Mouse (Mus musculus) hindbrain, embryonic 13.5 days (tissue): ENCODE data around the gene Akap6. TPM values are rescaled to one million over a fixed set of nuclear protein-coding genes. Genes with fewer than 3 reads are reported as not detected.

Experiments
- ATAC-seq: fragments of 200-750 bp; cut with Nextera tagmentation; 2 replicates; pipeline ENCODE4 v1.8.0; 2017; ENCODE audit warnings: moderate TSS enrichment; ENCODE audit not compliant: low FRiP score
- H3K27ac ChIP-seq: fragments of 300-500 bp; sonication (generic); 2 replicates; pipeline ENCODE4 v1.5.1; 2015; ENCODE audit warnings: inconsistent platforms, mild to moderate bottlenecking, moderate library complexity
- H3K27me3 ChIP-seq: fragments of 300-500 bp; sonication (generic); 2 replicates; pipeline ENCODE4 v1.6.1; 2015; ENCODE audit warnings: mild to moderate bottlenecking, inconsistent platforms
- H3K36me3 ChIP-seq: fragments of 300-500 bp; sonication (generic); 2 replicates; pipeline ENCODE4 v1.6.1; 2015; ENCODE audit warnings: mild to moderate bottlenecking, inconsistent platforms
- H3K4me1 ChIP-seq: fragments of 300-500 bp; sonication (generic); replicated peaks from 2 replicates; pipeline ENCODE4 v1.6.1; 2015; ENCODE audit warnings: inconsistent platforms
- H3K4me2 ChIP-seq: fragments of 300-500 bp; sonication (generic); 2 replicates; pipeline ENCODE4 v1.6.1; 2015; ENCODE audit warnings: inconsistent platforms, mild to moderate bottlenecking, moderate library complexity
- H3K4me3 ChIP-seq: fragments of 300-500 bp; sonication (generic); 2 replicates; pipeline ENCODE4 v1.5.1; 2015; ENCODE audit warnings: mild to moderate bottlenecking, inconsistent platforms
- H3K9ac ChIP-seq: fragments of 300-500 bp; sonication (generic); 2 replicates; pipeline ENCODE4 v1.6.1; 2015; ENCODE audit warnings: mild to moderate bottlenecking, inconsistent platforms
- H3K9me3 ChIP-seq: fragments of 300-500 bp; sonication (generic); 2 replicates; pipeline ENCODE4 v1.6.1; 2016; ENCODE audit warnings: inconsistent platforms
- WGBS: fragments of 180-500 bp; shearing (Covaris S2); methylation state at CpG from one replicate; pipeline ENCODE4 v1.1.7; 2015; 5-methylcytosine and 5-hydroxymethylcytosine counted together
- polyA plus RNA-seq: library from polyadenylated mRNA; unstranded; fragments of >200 nt; fragmentation: Nextera tagmentation; extraction: Ambion mirVana; gene quantifications from 2 replicates; pipeline ENCODE4 v1.2.1, GENCODE M21; 2015

Akap6 gene
- polyA plus RNA-seq, 1 experiment from 2014 or later: 31.3 TPM

DNA sequence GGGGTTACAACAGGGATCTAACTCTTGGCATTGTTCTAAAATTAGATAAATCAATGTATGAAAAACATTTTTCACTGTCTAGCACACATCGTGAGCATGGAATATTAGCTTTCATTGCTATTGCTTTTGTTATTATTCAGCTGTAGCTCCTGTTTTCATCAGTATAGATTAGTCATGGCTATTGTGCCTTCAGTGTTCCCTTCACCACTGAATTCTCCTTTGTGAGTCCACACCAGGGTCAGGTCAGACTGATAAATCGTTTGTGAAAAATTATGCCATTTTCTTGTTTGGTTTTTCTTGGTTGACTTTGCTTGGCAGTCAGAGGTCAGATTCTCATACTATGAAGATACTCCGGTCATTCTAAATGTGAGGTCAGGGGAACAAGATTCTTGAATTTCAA is 70.4 kb downstream of the Akap6 start:
- Histone ChIP-seq H3K27ac (no peak overlapping the region), H3K9ac (no peak overlapping the region), H3K4me1 (peaks cover 49% of the 10 kb centered on the region), H3K4me3 (no peak overlapping the region), H3K4me2 (no peak overlapping the region), H3K36me3 (no peaks in the 10 kb centered on the region), H3K9me3 (no peaks in the 10 kb centered on the region), H3K27me3 (no peaks in the 10 kb centered on the region)
- ATAC-seq: no peak
- 16% methylated on average over 3 of the region's 3 CpGs for WGBS

DNA sequence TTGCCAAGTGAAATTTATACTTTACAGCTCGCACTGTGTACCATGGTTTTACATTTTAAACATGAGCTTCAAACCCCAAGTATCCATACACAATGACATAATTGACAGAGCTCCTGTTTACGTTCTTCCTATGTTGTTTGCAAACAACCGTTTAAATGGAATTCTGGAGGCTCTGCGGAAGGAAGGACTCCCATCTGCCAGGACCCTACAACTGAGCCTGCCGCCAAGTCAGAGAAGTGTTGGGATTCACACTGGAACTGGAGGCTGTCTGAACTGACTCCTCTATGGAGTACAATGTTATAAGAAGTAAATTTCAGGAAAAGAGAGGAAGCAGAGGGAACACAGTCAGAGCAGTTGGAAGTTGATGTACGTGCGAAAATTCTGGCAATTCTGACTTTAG is 72.7 kb downstream of the Akap6 start:
- ATAC-seq: no peak
- Histone ChIP-seq H3K4me3 (no peak overlapping the region), H3K4me2 (no peak overlapping the region)

DNA sequence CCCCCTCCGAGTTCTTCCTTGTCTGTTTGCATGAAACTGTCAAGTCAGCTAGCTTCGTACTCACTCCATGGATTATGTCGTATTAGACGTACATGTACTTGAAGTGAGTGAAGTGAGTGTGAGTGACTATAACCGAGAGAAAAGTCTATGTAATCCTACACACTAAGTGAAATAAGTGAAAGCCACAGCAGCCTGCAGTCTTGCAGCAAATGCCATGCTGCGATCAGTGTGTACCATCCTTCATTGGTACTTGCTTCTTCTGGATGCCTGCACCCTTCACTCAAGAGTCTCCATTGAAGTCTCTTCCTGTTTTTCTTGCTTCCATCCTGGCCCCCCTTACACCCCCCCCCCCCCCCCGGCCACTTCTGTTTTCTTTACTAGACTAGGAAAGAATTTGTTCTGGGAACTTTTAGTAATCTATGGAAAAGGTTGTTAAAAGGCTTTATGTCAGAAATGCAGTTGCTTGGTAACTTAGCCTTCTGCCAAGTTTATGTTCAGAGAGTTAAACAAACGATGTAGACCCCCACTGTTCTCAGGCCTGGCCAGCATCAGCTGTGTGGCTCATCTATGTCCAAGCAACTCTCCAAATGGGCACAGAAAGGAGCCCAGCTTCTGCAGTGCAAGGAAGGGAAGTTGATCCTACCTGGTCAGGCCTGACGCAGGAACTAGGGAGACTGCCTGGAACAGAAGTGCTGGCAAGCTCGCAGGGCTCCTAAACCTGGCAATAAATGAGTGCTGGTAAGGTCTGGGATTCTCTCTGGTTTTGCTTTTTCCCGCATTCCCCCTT is 73.5 kb downstream of the Akap6 start:
- Histone ChIP-seq H3K9me3 (no peaks in the 10 kb centered on the region), H3K4me1 (peaks cover 51% of the 10 kb centered on the region), H3K27me3 (no peaks in the 10 kb centered on the region), H3K9ac (no peak overlapping the region), H3K27ac (peak overlapping the region; percentile 83), H3K4me2 (peak overlapping the region; percentile 28), H3K36me3 (no peaks in the 10 kb centered on the region), H3K4me3 (no peak overlapping the region)
- 29% methylated on average over 9 of the region's 11 CpGs for WGBS
- ATAC-seq: peak; percentile 66

More for the DNA sequence above, 72.7 kb downstream of the Akap6 start:
- Histone ChIP-seq H3K9me3 (no peaks in the 10 kb centered on the region), H3K27me3 (no peaks in the 10 kb centered on the region), H3K36me3 (no peaks in the 10 kb centered on the region), H3K4me1 (peaks cover 51% of the 10 kb centered on the region), H3K27ac (peak overlapping the region; percentile 80), H3K9ac (peak overlapping the region; percentile 46; the same call in 1 of the 2 replicates)
- WGBS: 44% methylated on average over 7 of the region's 7 CpGs

DNA sequence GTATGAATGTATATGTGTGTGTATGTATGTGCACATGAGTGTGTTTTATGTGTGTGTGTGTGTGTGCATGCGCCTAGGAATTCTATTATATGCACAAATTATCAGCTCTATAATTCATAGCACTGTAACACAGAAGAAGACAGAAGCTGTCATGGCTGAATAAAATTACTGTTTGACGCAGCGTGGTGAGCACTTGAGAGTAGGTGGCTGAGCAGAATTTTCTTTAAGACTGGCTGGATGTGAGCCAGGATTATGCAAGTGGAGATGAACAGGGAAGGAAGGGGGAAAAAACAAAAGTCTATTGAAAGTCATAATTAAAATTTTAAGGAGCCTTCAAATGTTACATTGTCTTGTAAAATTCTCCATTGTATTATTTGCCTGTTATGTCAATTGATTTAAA is 74.7 kb downstream of the Akap6 start:
- H3K4me2 ChIP-seq: peak overlapping the region; percentile 28
- no peaks in the 10 kb centered on the region for H3K36me3 ChIP-seq
- 29% methylated on average over 3 of the region's 3 CpGs for WGBS
- no peak for ATAC-seq
- no peak overlapping the region; the same call in 1 of the 2 replicates for H3K4me3 ChIP-seq
- H3K27ac ChIP-seq: peak overlapping the region; percentile 83
- no peaks in the 10 kb centered on the region for H3K9me3 ChIP-seq
- peak overlapping the region; percentile 19; the same call in 1 of the 2 replicates for H3K9ac ChIP-seq
- H3K27me3 ChIP-seq: no peaks in the 10 kb centered on the region
- peaks cover 51% of the 10 kb centered on the region for H3K4me1 ChIP-seq

DNA sequence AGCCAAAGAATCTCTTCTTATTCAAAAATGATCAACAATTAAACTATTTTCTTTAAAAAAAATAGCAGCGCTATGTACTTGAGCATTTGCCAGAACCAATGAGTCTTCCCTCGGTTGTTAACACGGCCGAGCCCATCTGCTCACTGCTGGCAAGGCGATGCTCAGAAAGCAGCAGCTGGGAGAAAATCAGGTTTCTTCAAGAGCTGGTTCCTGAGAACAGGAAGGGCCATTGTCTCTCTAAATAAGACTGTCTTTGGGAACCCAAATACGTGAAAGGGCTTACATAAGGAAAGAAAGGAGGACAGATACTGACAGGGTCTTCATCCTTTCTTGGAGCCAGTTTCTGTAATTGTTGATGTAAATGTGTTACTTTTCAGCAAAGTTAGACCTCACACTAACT is 75.2 kb downstream of the Akap6 start:
- peak overlapping the region; percentile 76 for H3K27ac ChIP-seq
- H3K4me2 ChIP-seq: peak overlapping the region; percentile 38
- no peaks in the 10 kb centered on the region for H3K9me3 ChIP-seq
- no peaks in the 10 kb centered on the region for H3K27me3 ChIP-seq
- 0 out of 2 replicates have a peak overlapping the region, but pooled peaks have one; percentile 2 for H3K9ac ChIP-seq
- 0 out of 2 replicates have a peak overlapping the region, but pooled peaks have one; percentile 0 for H3K4me3 ChIP-seq
- 8% methylated on average over 6 of the region's 6 CpGs for WGBS
- H3K36me3 ChIP-seq: no peaks in the 10 kb centered on the region
- H3K4me1 ChIP-seq: peaks cover 46% of the 10 kb centered on the region
- peak; percentile 46; the same call in 1 of the 2 replicates for ATAC-seq

DNA sequence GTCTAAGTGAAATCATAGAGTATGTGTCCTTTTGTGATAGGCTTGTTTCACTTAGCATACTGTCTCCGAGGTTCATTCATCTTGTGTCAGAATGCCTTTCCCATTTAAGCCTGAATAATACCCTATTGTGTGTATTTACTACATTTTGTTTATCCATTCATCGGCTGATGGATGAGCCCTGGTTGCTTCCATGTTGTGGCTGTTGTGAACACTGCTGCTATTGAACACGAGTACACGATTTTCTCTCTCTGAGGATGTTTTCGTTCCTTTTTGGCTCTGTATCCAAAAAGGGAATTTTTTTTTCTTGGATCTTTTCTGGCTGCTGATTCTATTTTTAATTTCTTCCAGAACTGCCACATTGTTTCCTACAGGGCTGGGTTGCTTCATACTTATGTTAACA is 81.0 kb downstream of the Akap6 start:
- Histone ChIP-seq H3K9me3 (no peaks in the 10 kb centered on the region), H3K27ac (peak overlapping the region; percentile 64), H3K4me2 (no peak overlapping the region), H3K4me1 (peaks cover 26% of the 10 kb centered on the region), H3K36me3 (no peaks in the 10 kb centered on the region), H3K4me3 (no peak overlapping the region), H3K27me3 (no peaks in the 10 kb centered on the region), H3K9ac (no peak overlapping the region)
- ATAC-seq: no peak
- 18% methylated on average over 5 of the region's 5 CpGs for WGBS

DNA sequence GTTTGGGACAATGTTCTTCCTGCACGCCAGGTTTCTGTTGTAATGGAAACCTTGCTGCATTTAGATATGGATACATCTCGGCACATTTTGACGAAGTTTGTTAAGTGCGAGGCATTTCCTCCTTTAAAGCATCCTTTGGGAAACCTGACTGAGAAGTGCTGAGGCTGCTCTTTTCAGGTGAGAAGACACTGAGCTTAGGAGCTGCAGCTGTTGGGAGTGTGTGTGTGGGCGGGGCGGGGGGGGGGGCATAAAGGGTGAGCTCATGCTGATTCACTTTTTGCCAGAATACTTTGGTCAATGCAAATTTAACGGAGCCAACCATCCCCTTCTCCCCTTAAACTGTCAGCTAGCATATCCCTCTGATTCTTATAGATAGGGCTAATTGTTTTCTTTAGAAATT is 81.9 kb downstream of the Akap6 start:
- H3K4me1 ChIP-seq: peaks cover 26% of the 10 kb centered on the region
- no peaks in the 10 kb centered on the region for H3K36me3 ChIP-seq
- no peak overlapping the region for H3K4me2 ChIP-seq
- H3K9ac ChIP-seq: no peak overlapping the region
- no peak for ATAC-seq
- H3K27me3 ChIP-seq: no peaks in the 10 kb centered on the region
- H3K4me3 ChIP-seq: no peak overlapping the region
- no peaks in the 10 kb centered on the region for H3K9me3 ChIP-seq
- H3K27ac ChIP-seq: no peak overlapping the region
- WGBS: 57% methylated on average over 7 of the region's 7 CpGs

DNA sequence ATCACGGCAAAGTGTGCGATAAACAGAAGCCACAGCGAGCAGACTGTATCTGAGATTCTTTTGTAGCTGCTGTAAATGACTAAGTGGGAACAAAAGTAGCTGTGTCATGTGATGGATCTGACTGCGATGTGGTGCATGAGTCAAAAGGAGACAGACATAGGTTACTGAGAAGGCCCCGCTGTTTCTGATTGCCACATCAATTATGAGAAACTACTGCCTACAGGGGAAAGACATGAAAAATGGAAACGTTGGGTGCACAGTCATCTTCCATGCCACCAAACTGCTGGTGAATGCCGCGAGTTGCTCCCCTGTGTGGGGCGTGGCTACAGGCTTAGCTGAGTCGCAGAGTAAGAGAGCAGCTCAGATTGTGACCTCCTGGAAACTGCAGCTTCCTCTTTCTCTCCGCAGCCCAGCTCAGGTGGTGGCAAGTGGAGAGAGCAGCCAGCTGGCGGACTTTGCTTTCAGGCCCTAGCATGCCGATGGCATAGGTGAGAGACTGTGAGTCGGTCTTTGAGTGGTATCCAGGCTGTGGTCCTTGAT is 83.8 kb downstream of the Akap6 start:
- H3K4me3 ChIP-seq: peak overlapping the region; percentile 26
- H3K9me3 ChIP-seq: no peaks in the 10 kb centered on the region
- peak overlapping the region; percentile 52 for H3K4me2 ChIP-seq
- no peaks in the 10 kb centered on the region for H3K36me3 ChIP-seq
- peak overlapping the region; percentile 80 for H3K27ac ChIP-seq
- peaks cover 32% of the 10 kb centered on the region for H3K4me1 ChIP-seq
- peak; percentile 78 for ATAC-seq
- no peaks in the 10 kb centered on the region for H3K27me3 ChIP-seq
- peak overlapping the region; percentile 63 for H3K9ac ChIP-seq
- 10% methylated on average over 14 of the region's 14 CpGs for WGBS

DNA sequence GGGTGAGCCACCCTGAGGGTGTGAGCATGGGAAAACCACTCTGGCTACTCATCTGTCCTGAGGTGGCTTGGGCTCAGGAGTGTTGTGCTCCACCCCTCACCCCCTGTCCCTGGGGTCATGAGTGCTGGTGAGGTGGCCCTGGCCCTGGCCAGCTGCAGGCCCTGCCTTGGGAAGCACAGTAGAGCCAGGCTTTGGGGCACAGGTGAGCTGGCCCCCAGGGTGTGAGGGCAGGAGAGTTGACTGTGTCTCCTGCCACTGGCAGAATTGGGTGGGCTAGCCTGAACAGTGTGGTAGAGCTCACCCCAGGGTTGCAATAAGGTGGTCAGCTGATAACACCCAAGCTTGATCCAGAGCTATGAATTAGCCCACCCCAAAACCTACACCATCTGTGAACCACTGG is 86.0 kb downstream of the Akap6 start:
- no peak overlapping the region for H3K9ac ChIP-seq
- no peak overlapping the region for H3K4me2 ChIP-seq
- peaks cover 52% of the 10 kb centered on the region for H3K4me1 ChIP-seq
- H3K27ac ChIP-seq: no peak overlapping the region
- ATAC-seq: peak; percentile 33; the same call in 1 of the 2 replicates
- H3K9me3 ChIP-seq: no peaks in the 10 kb centered on the region
- H3K4me3 ChIP-seq: no peak overlapping the region
- H3K36me3 ChIP-seq: no peaks in the 10 kb centered on the region
- no peaks in the 10 kb centered on the region for H3K27me3 ChIP-seq

DNA sequence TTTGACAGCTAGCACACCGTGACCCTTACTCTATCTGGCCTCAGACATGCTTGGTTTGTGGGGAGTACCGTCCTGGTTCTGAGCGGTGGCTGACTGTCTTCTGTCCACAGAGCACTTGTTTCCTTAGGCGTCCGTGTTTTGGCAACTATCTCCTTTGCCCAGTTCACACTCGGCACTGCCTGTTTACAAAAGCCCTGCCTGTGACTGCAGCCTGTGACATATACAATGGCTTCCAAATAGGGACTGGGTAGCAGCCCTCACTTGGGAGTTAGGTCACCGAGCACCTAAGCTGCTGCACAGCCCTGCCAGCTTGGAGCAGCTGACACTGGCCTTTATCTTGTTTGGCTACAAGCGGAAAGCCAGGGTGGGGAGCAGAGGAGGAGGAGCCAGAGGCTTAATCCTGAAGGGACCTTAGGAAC is 91.2 kb downstream of the Akap6 start:
- ATAC-seq: peak; percentile 78
- Histone ChIP-seq H3K36me3 (no peaks in the 10 kb centered on the region), H3K9ac (peak overlapping the region; percentile 30), H3K4me1 (peaks cover 59% of the 10 kb centered on the region), H3K4me3 (no peak overlapping the region), H3K27ac (peak overlapping the region; percentile 69), H3K27me3 (no peaks in the 10 kb centered on the region), H3K4me2 (peak overlapping the region; percentile 18), H3K9me3 (no peaks in the 10 kb centered on the region)
- 9% methylated on average over 8 of the region's 8 CpGs for WGBS

DNA sequence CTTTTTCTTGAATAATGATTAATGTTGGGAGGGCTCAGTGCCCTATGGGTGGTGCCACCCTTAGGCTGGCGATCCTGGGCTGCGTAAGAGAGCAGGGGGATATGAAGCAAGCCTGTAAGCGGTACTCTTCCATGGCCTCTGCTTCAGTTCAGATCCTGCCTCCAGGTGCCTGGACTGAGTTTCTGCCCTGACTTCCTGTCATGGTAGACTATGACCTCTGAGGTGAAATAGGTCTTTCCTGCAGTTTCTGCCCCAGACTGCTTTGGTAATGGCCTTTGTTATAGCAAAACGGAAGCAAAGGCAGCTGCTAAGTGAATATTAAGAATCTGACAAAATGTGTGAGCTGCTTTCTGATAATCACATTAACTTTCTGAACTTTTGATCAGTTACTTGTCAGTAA is 94.9 kb downstream of the Akap6 start:
- 0 out of 2 replicates have a peak overlapping the region, but pooled peaks have one; percentile 4 for H3K27ac ChIP-seq
- no peak overlapping the region for H3K9ac ChIP-seq
- 86% methylated on average over 4 of the region's 4 CpGs for WGBS
- ATAC-seq: no peak
- H3K36me3 ChIP-seq: peaks cover 21% of the 10 kb centered on the region
- no peaks in the 10 kb centered on the region for H3K9me3 ChIP-seq
- no peak overlapping the region for H3K4me3 ChIP-seq
- H3K4me1 ChIP-seq: peaks cover 58% of the 10 kb centered on the region
- no peaks in the 10 kb centered on the region for H3K27me3 ChIP-seq
- H3K4me2 ChIP-seq: no peak overlapping the region

DNA sequence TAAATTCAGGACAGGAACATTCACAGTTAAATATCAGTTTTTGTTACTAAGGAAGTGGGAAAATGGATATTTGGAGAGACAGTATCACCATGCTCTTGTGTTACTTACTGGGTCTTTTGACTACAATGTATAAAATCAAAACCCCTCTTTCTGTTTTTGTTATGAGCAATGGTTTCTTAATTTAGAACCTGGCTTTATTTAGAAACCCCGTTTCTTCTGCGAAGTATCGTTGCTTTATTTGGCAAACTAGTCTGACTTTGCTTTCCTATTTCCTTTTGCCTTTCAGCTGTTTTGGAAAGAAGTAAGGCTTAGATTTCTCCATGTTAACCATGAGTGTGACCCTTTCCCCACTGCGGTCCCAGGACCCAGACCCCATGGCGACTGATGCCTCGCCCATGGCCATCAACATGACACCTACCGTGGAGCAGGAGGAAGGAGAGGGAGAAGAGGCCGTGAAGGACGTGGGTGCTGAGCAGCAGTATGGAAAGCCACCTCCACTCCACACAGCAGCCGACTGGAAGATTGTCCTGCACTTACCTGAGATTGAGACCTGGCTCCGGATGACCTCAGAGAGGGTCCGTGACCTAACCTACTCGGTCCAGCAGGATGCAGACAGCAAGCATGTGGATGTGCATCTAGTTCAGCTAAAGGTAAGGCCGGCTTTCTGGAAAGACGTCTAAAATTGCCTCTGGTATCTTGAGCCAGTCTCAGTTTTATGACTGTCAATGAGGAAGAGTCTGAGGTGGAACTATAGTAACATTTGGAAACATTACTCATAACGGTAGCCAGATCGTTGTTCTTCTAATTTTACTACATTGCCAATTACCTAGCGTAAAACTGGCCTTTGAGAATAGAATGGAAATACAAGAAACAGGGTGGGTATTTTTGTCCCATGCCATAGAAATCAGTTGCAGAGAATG is 96.6 kb downstream of the Akap6 start:
- H3K9me3 ChIP-seq: no peaks in the 10 kb centered on the region
- no peak overlapping the region for H3K9ac ChIP-seq
- H3K27me3 ChIP-seq: no peaks in the 10 kb centered on the region
- no peak overlapping the region for H3K4me3 ChIP-seq
- H3K27ac ChIP-seq: 0 out of 2 replicates have a peak overlapping the region, but pooled peaks have one; percentile 2
- no peak overlapping the region for H3K4me2 ChIP-seq
- 89% methylated on average over 18 of the region's 18 CpGs for WGBS
- H3K4me1 ChIP-seq: peaks cover 41% of the 10 kb centered on the region
- no peak for ATAC-seq
- peaks cover 25% of the 10 kb centered on the region for H3K36me3 ChIP-seq
